Mouse (Mus musculus) megakaryocyte, embryonic 14.5 days (primary cell): ENCODE measurements around the gene Fgf10.

Experiments
- FLI1 ChIP-seq: IDR thresholded peaks from 2 replicates; pipeline ENCODE4 v1.6.1; 2012; ENCODE audit warnings: low read length, inconsistent platforms, mixed read lengths
- GATA1 ChIP-seq: IDR thresholded peaks from 3 replicates; pipeline ENCODE4 v1.6.1; 2012; ENCODE audit warnings: mixed read lengths, low read length, inconsistent platforms, borderline replicate concordance

DNA sequence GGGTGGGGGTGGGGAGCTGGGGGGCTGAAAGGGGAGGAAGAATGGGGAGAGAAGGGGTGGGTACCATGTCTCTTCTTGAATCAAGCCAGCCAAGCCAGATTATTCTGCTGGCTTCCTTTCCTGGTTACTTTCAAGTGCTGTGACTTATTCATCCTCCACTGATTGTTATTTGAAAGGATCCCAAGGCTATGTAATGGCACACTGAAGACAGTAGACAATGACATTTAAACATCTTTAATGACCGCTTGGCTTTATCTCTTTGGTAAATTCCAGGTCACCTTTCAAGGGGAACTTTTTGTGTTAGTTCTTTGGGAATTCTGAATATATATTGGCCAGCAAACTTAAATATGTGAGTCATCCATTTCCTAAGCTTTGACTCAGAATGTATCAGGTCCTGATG, 47.1 kb downstream of the Fgf10 start:
- no peak for TF ChIP-seq GATA1
- TF ChIP-seq FLI1: no peak
